ENCODE assay signal across 21 mouse cellular contexts in the genomic region with DNA sequence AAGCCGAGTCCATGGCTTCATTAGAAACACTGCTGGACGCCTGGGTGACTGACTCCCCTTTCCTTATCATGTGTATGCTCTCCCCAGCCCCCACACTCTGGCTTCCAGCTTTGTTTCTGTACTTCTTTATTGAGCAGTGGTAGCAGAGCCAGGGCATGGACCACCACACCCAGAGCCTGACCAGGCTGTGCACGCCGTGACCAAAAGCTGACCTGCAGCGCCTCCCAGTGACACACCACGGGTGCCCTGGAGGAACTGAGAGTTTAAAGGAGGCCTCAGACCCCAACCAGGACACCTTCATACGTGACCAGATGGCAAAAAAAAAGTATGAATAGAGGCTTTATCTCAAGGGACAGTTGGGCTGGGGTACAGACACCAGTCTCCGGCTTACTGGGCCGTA. TPM values are rescaled to one million over a fixed set of nuclear protein-coding genes. Genes with fewer than 3 reads are reported as not detected.
DNase-seq lines count a peak whose midpoint lies in the region; ATAC-seq and TF ChIP-seq lines count a peak whose summit lies in the region.
"Had no signal": no experiment of that assay in that cellular context is flagged by ENCODE, and none has a peak within 500 bp of the region (broad histone marks: within the 10 kb centered on the region; RNA-seq: fewer than 3 reads in every experiment).

No protein-coding gene starts in this region.

- no peaks in the 10 kb centered on the region for H3K4me1 ChIP-seq in kidney, postnatal 0 days (replicated peaks; ENCODE audit: insufficient read depth, low read length)
- H3K4me1 ChIP-seq in lung, postnatal 0 days (ENCODE audit: insufficient read depth, low read depth, low read length): no peaks in the 10 kb centered on the region
- H3K4me1 ChIP-seq: hindbrain, embryonic 12.5 days had no signal

- H3K27me3 ChIP-seq in kidney, postnatal 0 days (ENCODE audit: insufficient read depth, low read length): no peaks in the 10 kb centered on the region
- H3K27me3 ChIP-seq in lung, postnatal 0 days (replicated peaks; ENCODE audit: insufficient read depth, low read length): no peaks in the 10 kb centered on the region
- H3K27me3 ChIP-seq: embryonic facial prominence, embryonic 12.5 days; hindbrain, embryonic 12.5 days; midbrain, embryonic 13.5 days had no signal

- no peaks in the 10 kb centered on the region for H3K9me3 ChIP-seq in kidney, postnatal 0 days (replicated peaks; ENCODE audit: low read length)
- H3K9me3 ChIP-seq in lung, postnatal 0 days (ENCODE audit: low read length): no peaks in the 10 kb centered on the region
- H3K9me3 ChIP-seq: embryonic facial prominence, embryonic 12.5 days; hindbrain, embryonic 12.5 days; midbrain, embryonic 13.5 days had no signal

- intact Hi-C loops in gastrocnemius, adult 2 months (cut with DNase I): no loop called here

- H3K4me3 ChIP-seq in gastrocnemius, adult 2 months: no peak overlapping the region
- H3K4me3 ChIP-seq in kidney, postnatal 0 days (replicated peaks; ENCODE audit: low read depth, low read length): no peak overlapping the region
- no peak overlapping the region for H3K4me3 ChIP-seq in lung, postnatal 0 days (ENCODE audit: low read depth, low read length)
- H3K4me3 ChIP-seq: embryonic facial prominence, embryonic 12.5 days; hindbrain, embryonic 12.5 days; left cerebral cortex, adult 2 months; midbrain, embryonic 13.5 days; myocyte had no signal

- TF ChIP-seq CTCF in gastrocnemius, adult 2 months (IDR thresholded peaks at IDR 0.05): peak; percentile 9; the same call in 1 of the 2 replicates
- peak; percentile 54 for TF ChIP-seq CTCF in kidney, postnatal 0 days (IDR thresholded peaks at IDR 0.05; ENCODE audit: low read depth)
- TF ChIP-seq CTCF in lung, postnatal 0 days (IDR thresholded peaks at IDR 0.05): peak; percentile 28

- ATAC-seq in kidney, postnatal 0 days (replicated peaks; ENCODE audit: low FRiP score, low read depth): no peak
- ATAC-seq in lung, postnatal 0 days: no peak
- ATAC-seq: forebrain, embryonic 14.5 days; midbrain, embryonic 13.5 days had no signal

- H3K36me3 ChIP-seq in kidney, postnatal 0 days (ENCODE audit: insufficient read depth, low read length): peaks cover 61% of the 10 kb centered on the region
- H3K36me3 ChIP-seq in lung, postnatal 0 days (ENCODE audit: insufficient read depth, low read length): peaks cover 63% of the 10 kb centered on the region

- no peak overlapping the region for H3K4me2 ChIP-seq in kidney, postnatal 0 days (ENCODE audit: low read length)
- H3K4me2 ChIP-seq in lung, postnatal 0 days (replicated peaks; ENCODE audit: low read depth, low read length): no peak overlapping the region
- H3K4me2 ChIP-seq: embryonic facial prominence, embryonic 12.5 days; hindbrain, embryonic 12.5 days; midbrain, embryonic 13.5 days had no signal

- H3K27ac ChIP-seq in gastrocnemius, adult 2 months: no peak overlapping the region
- no peak overlapping the region for H3K27ac ChIP-seq in kidney, postnatal 0 days
- no peak overlapping the region for H3K27ac ChIP-seq in lung, postnatal 0 days (ENCODE audit: low read length)
- H3K27ac ChIP-seq: embryonic facial prominence, embryonic 12.5 days; hindbrain, embryonic 12.5 days; left cerebral cortex, adult 2 months; midbrain, embryonic 13.5 days had no signal

- no peak for TF ChIP-seq EP300 in lung, postnatal 0 days (IDR thresholded peaks at IDR 0.05)

- no peak for DNase-seq in gastrocnemius, adult 2 months
- no peak for DNase-seq in gastrocnemius, postnatal 25 days
- DNase-seq in kidney, postnatal 0 days (ENCODE audit: low spot score): no peak
- no peak for DNase-seq in kidney, postnatal 10 days
- no peak for DNase-seq in lung, postnatal 0 days (ENCODE audit: low spot score)
- no peak for DNase-seq in lung, postnatal 25 days (ENCODE audit: low spot score)
- no peak for DNase-seq in left cerebral cortex, adult 8-10 months (ENCODE audit: low spot score in 2 of 2)
- DNase-seq: adrenal gland, adult 2 months; cerebellum, adult 9-11 months; gastrocnemius, postnatal 14 days; heart, postnatal 10 days; kidney, adult 11 months; thymus, postnatal 14 days had no signal

- no peak overlapping the region for H3K9ac ChIP-seq in kidney, postnatal 0 days (ENCODE audit: low read depth, low read length)
- no peak overlapping the region for H3K9ac ChIP-seq in lung, postnatal 0 days (replicated peaks; ENCODE audit: low read depth)
- H3K9ac ChIP-seq: embryonic facial prominence, embryonic 12.5 days; hindbrain, embryonic 12.5 days; midbrain, embryonic 13.5 days had no signal

- 84% methylated on average over 9 of the region's 9 CpGs for WGBS in kidney, postnatal 0 days
- 76% methylated on average over 9 of the region's 9 CpGs for WGBS in lung, postnatal 0 days

RNA-seq across cellular contexts. Expression of a gene that starts 11.3 kb away (rescaled TPM):
- total RNA-seq in gastrocnemius, adult 2 months (2021): 10 to 100 TPM; 13.0 to 14.1 TPM
- total RNA-seq in gastrocnemius, postnatal 25 days (2021): 10 to 100 TPM in 1 of 2 experiments, 1 to 10 TPM in 1; 9.6 to 10.0 TPM
- polyA plus RNA-seq in kidney, postnatal 0 days (2015; fragmentation: Nextera tagmentation; extraction: Ambion mirVana): 21.4 and 24.9 TPM in 2 replicates
- polyA plus RNA-seq in lung, postnatal 0 days (2015; fragmentation: Nextera tagmentation; extraction: Ambion mirVana): 16.0 and 22.4 TPM in 2 replicates
- total RNA-seq in left cerebral cortex, adult 8-10 months (2022): 10 to 100 TPM; 17.6 to 22.3 (median 19.1) TPM

RNA-seq across cellular contexts. Expression of a gene that starts 14.1 kb away (rescaled TPM):
- total RNA-seq in gastrocnemius, adult 2 months (2021): 10 to 100 TPM; 18.7 to 25.8 TPM
- 10 to 100 TPM; 31.4 to 44.8 TPM for total RNA-seq in gastrocnemius, postnatal 25 days (2021)
- polyA plus RNA-seq in kidney, postnatal 0 days (2015; fragmentation: Nextera tagmentation; extraction: Ambion mirVana): 199 and 202 TPM in 2 replicates
- 195 and 214 TPM in 2 replicates for polyA plus RNA-seq in lung, postnatal 0 days (2015; fragmentation: Nextera tagmentation; extraction: Ambion mirVana)
- total RNA-seq in left cerebral cortex, adult 8-10 months (2022): 10 to 100 TPM; 28.2 to 33.4 (median 30.8) TPM

RNA-seq across cellular contexts. Expression of a gene that starts 53.6 kb away (rescaled TPM):
- not detected for total RNA-seq in gastrocnemius, adult 2 months (2021)
- not detected for total RNA-seq in gastrocnemius, postnatal 25 days (2021)
- polyA plus RNA-seq in kidney, postnatal 0 days (2015; fragmentation: Nextera tagmentation; extraction: Ambion mirVana): 0.45 and 0.47 TPM in 2 replicates
- 0.15 and 0.44 TPM in 2 replicates for polyA plus RNA-seq in lung, postnatal 0 days (2015; fragmentation: Nextera tagmentation; extraction: Ambion mirVana)
- not detected for total RNA-seq in left cerebral cortex, adult 8-10 months (2022)
- total RNA-seq: adrenal gland, adult 2 months; gastrocnemius, postnatal 14 days; heart, postnatal 10 days; left cerebral cortex, adult 2 months had no signal
- polyA plus RNA-seq: myocyte; small intestine, adult 2 months had no signal

RNA-seq across cellular contexts. Expression of a gene that starts 54.4 kb away (rescaled TPM):
- total RNA-seq in gastrocnemius, adult 2 months (2021): under 1 TPM; 0.23 to 0.45 TPM
- under 1 TPM; 0.49 to 0.59 TPM for total RNA-seq in gastrocnemius, postnatal 25 days (2021)
- 2.2 and 2.4 TPM in 2 replicates for polyA plus RNA-seq in kidney, postnatal 0 days (2015; fragmentation: Nextera tagmentation; extraction: Ambion mirVana)
- polyA plus RNA-seq in lung, postnatal 0 days (2015; fragmentation: Nextera tagmentation; extraction: Ambion mirVana): 2.8 and 3.3 TPM in 2 replicates
- total RNA-seq in left cerebral cortex, adult 8-10 months (2022): 1 to 10 TPM in 1 of 4 experiments, under 1 TPM in 3; 0.35 to 1.4 (median 0.64) TPM
- polyA plus RNA-seq: neural tube, embryonic 14.5 days had no signal
